Mouse (Mus musculus) erythroblast, embryonic 14.5 days (primary cell): ENCODE results near the gene Tspan15.

ENCODE experiments used
- GATA1 ChIP-seq: IDR thresholded peaks from 2 replicates; pipeline ENCODE4 v1.6.1; 2012; ENCODE audit warnings: low read length, inconsistent platforms, mixed read lengths
- TAL1 ChIP-seq: IDR thresholded peaks from 3 replicates; pipeline ENCODE4 v1.6.1; 2012; ENCODE audit warnings: low read length, inconsistent platforms, mixed read lengths

DNA sequence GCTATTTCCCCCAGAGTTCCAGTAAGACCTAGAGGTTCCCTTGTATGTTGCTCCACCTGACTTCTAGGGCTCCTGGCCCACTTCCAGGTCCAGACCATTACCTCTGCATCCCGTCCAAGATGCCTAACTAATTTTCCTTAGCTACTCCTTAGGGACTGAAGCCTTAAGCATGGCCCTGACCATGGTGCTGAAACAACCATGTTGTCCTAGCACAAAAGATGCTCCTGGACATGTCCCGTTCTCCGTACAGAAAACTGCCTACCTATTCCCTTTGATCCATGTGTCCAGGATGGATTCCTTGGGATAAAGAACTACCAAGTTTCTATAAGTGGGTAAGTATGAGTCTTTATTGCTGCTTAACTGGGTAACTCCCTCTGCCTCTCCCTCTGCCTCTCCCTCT is 93.0 kb downstream of the Tspan15 start:
- TF ChIP-seq GATA1 (no peak), TAL1 (no peak)
